Mouse (Mus musculus) forebrain, embryonic 14.5 days (tissue): ENCODE measurements around the gene Lpcat2b. TPM values are rescaled to one million over a fixed set of nuclear protein-coding genes. Genes with fewer than 3 reads are reported as not detected.

ENCODE experiments used
- ATAC-seq: fragments of 200-750 bp; cut with Nextera tagmentation; 2 replicates; pipeline ENCODE4 v1.8.0; 2017; ENCODE audit warnings: mild to moderate bottlenecking, moderate library complexity
- DNase-seq: peaks from one replicate; pipeline ENCODE4 v3.0.0-alpha.2; 2015; ENCODE audit warnings: low spot score
- H3K27ac ChIP-seq: fragments of 300-500 bp; sonication (generic); 2 replicates; pipeline ENCODE4 v1.5.1; 2014; ENCODE audit warnings: low read depth, mild to moderate bottlenecking, control low read depth, low read length, moderate library complexity
- H3K27me3 ChIP-seq: fragments of 300-500 bp; sonication (generic); replicated peaks from 2 replicates; pipeline ENCODE4 v1.6.1; 2014; ENCODE audit warnings: low read length, control low read depth, mixed read lengths; ENCODE audit not compliant: control insufficient read depth, insufficient read depth
- H3K36me3 ChIP-seq: fragments of 300-500 bp; sonication (generic); 2 replicates; pipeline ENCODE4 v1.6.1; 2014; ENCODE audit warnings: low read length, control low read depth; ENCODE audit not compliant: control insufficient read depth, insufficient read depth
- H3K4me1 ChIP-seq: fragments of 300-500 bp; sonication (generic); 2 replicates; pipeline ENCODE4 v1.6.1; 2014; ENCODE audit warnings: antibody characterized with exemption, low read length, control low read depth; ENCODE audit not compliant: control insufficient read depth, insufficient read depth
- H3K4me2 ChIP-seq: fragments of 300-500 bp; sonication (generic); 2 replicates; pipeline ENCODE4 v1.6.1; 2014; ENCODE audit warnings: mild to moderate bottlenecking, control low read depth, low read length
- H3K4me3 ChIP-seq: fragments of 300-500 bp; sonication (generic); 2 replicates; pipeline ENCODE4 v1.5.1; 2014; ENCODE audit warnings: low read depth, low read length, control low read depth
- H3K9ac ChIP-seq: fragments of 300-500 bp; sonication (generic); 2 replicates; pipeline ENCODE4 v1.6.1; 2014; ENCODE audit warnings: mild to moderate bottlenecking, low read length, control low read depth, moderate library complexity
- H3K9me3 ChIP-seq: fragments of 300-500 bp; sonication (generic); replicated peaks from 2 replicates; pipeline ENCODE4 v1.6.1; 2016; ENCODE audit warnings: low read length, control low read depth, mixed read lengths; ENCODE audit not compliant: control insufficient read depth
- WGBS: fragments of 180-500 bp; shearing (Covaris S2); extraction: QIAGEN DNeasy Blood & Tissue Kit; methylation state at CpG from one replicate; pipeline ENCODE4 v1.1.7; 2014; 5-methylcytosine and 5-hydroxymethylcytosine counted together
- polyA plus RNA-seq: library from polyadenylated mRNA; unstranded; fragments of >200 nt; fragmentation: Nextera tagmentation; extraction: Ambion mirVana; gene quantifications from 2 replicates; pipeline ENCODE4 v1.2.1, GENCODE M21; 2014

Lpcat2b gene
- polyA plus RNA-seq, 1 experiment from 2014 or later: not detected

- under 1% methylated on average over 47 of the region's 51 CpGs for WGBS
- peak within 1 kb of the TSS; percentile 77 for H3K4me3 ChIP-seq
- DNase-seq (peak; percentile 96), ATAC-seq (peak; percentile 97)
- no peaks in the 10 kb centered on the region for H3K9me3 ChIP-seq
- no peaks in the 10 kb centered on the region for H3K36me3 ChIP-seq
- H3K27me3 ChIP-seq: no peaks in the 10 kb centered on the region
- peak within 1 kb of the TSS; percentile 90 for H3K9ac ChIP-seq
- H3K27ac ChIP-seq: peak within 1 kb of the TSS; percentile 86
- 0 out of 2 replicates have a peak, but pooled peaks cover 4% of the 10 kb centered on the region for H3K4me1 ChIP-seq
- peak within 1 kb of the TSS; percentile 69 for H3K4me2 ChIP-seq
Observed at GRCm38 (mm10) chr5:107437464-107438281, 6.3 kb downstream of the Lpcat2b start, which contains the start of gene Btbd8. Btbd8 (plus strand) TSS chr5:107437997.

GRCm38 (mm10) chr5:107438353-107438752 is 7.0 kb downstream of the Lpcat2b start:
- peak overlapping the region; percentile 69 for H3K4me2 ChIP-seq
- H3K4me3 ChIP-seq: peak overlapping the region; percentile 77
- peak overlapping the region; percentile 90 for H3K9ac ChIP-seq
- H3K4me1 ChIP-seq: 0 out of 2 replicates have a peak, but pooled peaks cover 4% of the 10 kb centered on the region
- WGBS: 22% methylated on average over 7 of the region's 7 CpGs
- H3K36me3 ChIP-seq: no peaks in the 10 kb centered on the region
- no peaks in the 10 kb centered on the region for H3K27me3 ChIP-seq
- H3K9me3 ChIP-seq: no peaks in the 10 kb centered on the region
- DNase-seq (peak; percentile 19), ATAC-seq (no peak; the same call in 1 of the 2 replicates)
- H3K27ac ChIP-seq: no peak overlapping the region

GRCm38 (mm10) chr5:107441881-107442280 is 10.5 kb downstream of the Lpcat2b start:
- Histone ChIP-seq H3K4me3 (no peak overlapping the region), H3K4me1 (0 out of 2 replicates have a peak, but pooled peaks cover 4% of the 10 kb centered on the region), H3K36me3 (no peaks in the 10 kb centered on the region), H3K9ac (no peak overlapping the region), H3K4me2 (no peak overlapping the region), H3K27ac (no peak overlapping the region), H3K9me3 (no peaks in the 10 kb centered on the region), H3K27me3 (no peaks in the 10 kb centered on the region)
- 88% methylated on average over 5 of the region's 5 CpGs for whole genome bisulfite sequencing
- no peak for ATAC-seq
- DNase-seq: no peak

GRCm38 (mm10) chr5:107444251-107444650 is 12.9 kb downstream of the Lpcat2b start:
- H3K9ac ChIP-seq: no peak overlapping the region
- no peak overlapping the region for H3K4me3 ChIP-seq
- no peaks in the 10 kb centered on the region for H3K36me3 ChIP-seq
- 82% methylated on average over 4 of the region's 4 CpGs for WGBS
- DNase-seq (no peak), ATAC-seq (no peak)
- H3K27me3 ChIP-seq: no peaks in the 10 kb centered on the region
- H3K4me2 ChIP-seq: no peak overlapping the region
- no peaks in the 10 kb centered on the region for H3K4me1 ChIP-seq
- no peak overlapping the region for H3K27ac ChIP-seq
- H3K9me3 ChIP-seq: no peaks in the 10 kb centered on the region

DNA sequence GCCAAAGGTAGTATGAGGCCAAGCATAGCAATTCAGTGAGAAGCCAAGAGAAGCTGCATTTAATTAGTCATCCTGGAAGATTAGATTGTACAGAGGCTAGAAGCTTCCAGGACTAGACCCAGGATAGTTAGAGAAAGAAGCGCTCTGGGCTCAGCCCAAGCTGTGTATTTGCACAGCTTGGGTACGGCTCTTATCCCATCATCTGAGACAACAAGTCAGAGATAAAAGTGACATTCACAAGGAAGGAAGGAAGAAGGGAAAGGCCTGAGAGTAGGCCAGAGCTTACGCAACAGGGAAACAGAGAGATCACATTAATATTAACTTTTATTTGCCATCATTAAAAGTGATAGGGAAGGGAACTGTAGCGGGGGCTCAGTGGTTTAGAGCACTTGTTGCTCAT is 16.6 kb downstream of the Lpcat2b start:
- H3K4me1 ChIP-seq: no peaks in the 10 kb centered on the region
- ATAC-seq (no peak), DNase-seq (peak; percentile 8)
- H3K36me3 ChIP-seq: no peaks in the 10 kb centered on the region
- H3K27ac ChIP-seq: no peak overlapping the region
- no peaks in the 10 kb centered on the region for H3K9me3 ChIP-seq
- no peak overlapping the region for H3K4me3 ChIP-seq
- no peak overlapping the region for H3K4me2 ChIP-seq
- no peak overlapping the region for H3K9ac ChIP-seq
- WGBS: 92% methylated on average over 4 of the region's 4 CpGs
- H3K27me3 ChIP-seq: no peaks in the 10 kb centered on the region

- Histone ChIP-seq H3K4me1 (no peaks in the 10 kb centered on the region), H3K36me3 (no peaks in the 10 kb centered on the region), H3K9ac (no peak overlapping the region), H3K9me3 (no peaks in the 10 kb centered on the region), H3K4me2 (no peak overlapping the region), H3K4me3 (no peak overlapping the region), H3K27ac (no peak overlapping the region), H3K27me3 (no peaks in the 10 kb centered on the region)
- no peak for DNase-seq
- no peak for ATAC-seq
- 94% methylated on average over 4 of the region's 4 CpGs for WGBS
Observed at GRCm38 (mm10) chr5:107448784-107449183, 17.4 kb downstream of the Lpcat2b start.

DNA sequence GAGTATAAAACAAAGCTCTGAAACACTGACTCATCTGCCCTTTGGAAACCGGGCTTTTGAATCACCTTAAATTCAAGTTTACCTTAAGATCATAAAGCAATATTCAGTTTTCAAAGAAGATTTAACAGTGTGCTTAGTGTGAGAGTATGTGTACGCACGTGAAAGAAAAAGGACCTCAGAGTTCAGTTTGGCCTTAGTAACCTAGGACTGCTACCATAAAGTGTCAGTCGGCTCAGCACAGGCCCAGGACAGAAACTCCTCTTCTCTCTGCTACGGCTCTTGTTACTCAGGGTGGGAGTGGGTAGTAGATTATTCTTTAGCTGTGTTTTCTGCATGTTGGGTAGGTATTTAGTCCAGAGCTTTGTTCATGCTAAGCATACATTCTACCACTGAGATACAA is 18.3 kb downstream of the Lpcat2b start:
- DNase-seq: no peak
- H3K27ac ChIP-seq: no peak overlapping the region
- H3K36me3 ChIP-seq: no peaks in the 10 kb centered on the region
- no peak overlapping the region for H3K9ac ChIP-seq
- H3K27me3 ChIP-seq: no peaks in the 10 kb centered on the region
- no peak overlapping the region for H3K4me3 ChIP-seq
- no peak for ATAC-seq
- WGBS: 92% methylated on average over 5 of the region's 5 CpGs
- H3K4me1 ChIP-seq: no peaks in the 10 kb centered on the region
- H3K9me3 ChIP-seq: no peaks in the 10 kb centered on the region
- H3K4me2 ChIP-seq: no peak overlapping the region

- no peaks in the 10 kb centered on the region for H3K36me3 ChIP-seq
- no peak for DNase-seq
- H3K4me1 ChIP-seq: no peaks in the 10 kb centered on the region
- no peak overlapping the region for H3K4me2 ChIP-seq
- H3K4me3 ChIP-seq: no peak overlapping the region
- no peaks in the 10 kb centered on the region for H3K9me3 ChIP-seq
- H3K27me3 ChIP-seq: no peaks in the 10 kb centered on the region
- no peak overlapping the region for H3K9ac ChIP-seq
- no peak for ATAC-seq
- H3K27ac ChIP-seq: no peak overlapping the region
- 95% methylated on average over 5 of the region's 5 CpGs for WGBS
Observed at GRCm38 (mm10) chr5:107450299-107450698, 18.9 kb downstream of the Lpcat2b start.
